Mouse (Mus musculus) frontal cortex, adult 2 months (tissue): ENCODE data around the gene Cdk5rap1. TPM values are rescaled to one million over a fixed set of nuclear protein-coding genes. Genes with fewer than 3 reads are reported as not detected.
A peak's percentile ranks its signal among the peaks of the same experiment; 100 is the strongest.

ENCODE experiments used
- DNase-seq, 2 experiments: peaks; one replicate each; pipeline ENCODE4 v3.0.0; 2022; ENCODE audit warnings: low spot score in 1 of 2; ENCODE audit errors: extremely low spot score in 1 of 2
- polyA plus RNA-seq: library from polyadenylated mRNA; depleted of rRNA; stranded (reverse); fragments of >200 nt; gene quantifications from 2 replicates; pipeline ENCODE4 v1.2.3, GENCODE M21; 2012; rRNA removed

Cdk5rap1 gene
- polyA plus RNA-seq = 13.6 and 19.0 TPM in 2 replicates

GRCm38 (mm10) chr2:154372842-154373500, at the start of gene Cdk5rap1:
TSS of gene Cdk5rap1 (minus strand) at chr2:154373010.
- DNase-seq = no peak

GRCm38 (mm10) chr2:154422181-154422580, 49.4 kb upstream of the Cdk5rap1 start:
- no peak for DNase-seq

GRCm38 (mm10) chr2:154420942-154421731, 48.3 kb upstream of the Cdk5rap1 start:
- DNase-seq = no peak

GRCm38 (mm10) chr2:154419631-154420515, 47.1 kb upstream of the Cdk5rap1 start:
- DNase-seq = no peak

GRCm38 (mm10) chr2:154418001-154418400, 45.2 kb upstream of the Cdk5rap1 start:
- DNase-seq = no peak

- DNase-seq = peak in 1 of 2 experiments; percentile 90
These were observed 44.3 kb upstream of the Cdk5rap1 start for GRCm38 (mm10) chr2:154417107-154417506.

DNA sequence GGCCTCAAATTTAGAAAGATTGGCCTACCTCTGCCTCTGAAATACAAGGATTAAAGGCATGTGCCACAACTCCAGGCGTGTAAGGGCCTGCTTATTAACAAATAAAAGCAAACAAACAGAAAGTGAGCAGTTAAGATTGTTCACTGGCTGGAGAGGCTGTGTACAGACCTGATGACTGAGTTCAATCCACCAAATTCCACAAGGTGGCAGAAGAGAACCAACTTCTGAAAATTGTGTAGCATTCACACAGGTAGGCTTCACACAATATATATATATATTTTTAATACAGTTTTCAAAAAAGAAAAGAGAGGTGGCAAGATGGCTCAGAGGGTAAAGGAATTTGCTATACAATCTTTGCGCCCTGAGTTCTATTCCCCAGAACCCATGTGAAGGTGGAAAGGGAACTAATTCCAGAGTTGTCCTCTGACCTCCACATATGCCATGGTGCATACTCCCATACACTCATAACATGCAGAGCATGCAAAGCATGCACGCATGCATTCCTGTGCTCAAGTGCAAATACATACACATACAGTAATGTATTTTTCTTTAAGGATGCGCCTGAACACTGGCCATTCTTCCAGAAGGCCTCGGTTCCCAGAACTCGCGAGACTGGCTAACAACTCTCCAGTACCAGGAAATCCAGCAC, 39.3 kb upstream of the Cdk5rap1 start:
- peak; percentile 49 to 86 for DNase-seq

GRCm38 (mm10) chr2:154410355-154410754, 37.5 kb upstream of the Cdk5rap1 start:
- peak in 1 of 2 experiments; percentile 76 for DNase-seq

- DNase-seq = peak; percentile 54 to 71
These were observed 35.0 kb upstream of the Cdk5rap1 start, which contains the start of gene Snta1 for GRCm38 (mm10) chr2:154407643-154408445. TSS of gene Snta1 (minus strand) at chr2:154408099.

DNA sequence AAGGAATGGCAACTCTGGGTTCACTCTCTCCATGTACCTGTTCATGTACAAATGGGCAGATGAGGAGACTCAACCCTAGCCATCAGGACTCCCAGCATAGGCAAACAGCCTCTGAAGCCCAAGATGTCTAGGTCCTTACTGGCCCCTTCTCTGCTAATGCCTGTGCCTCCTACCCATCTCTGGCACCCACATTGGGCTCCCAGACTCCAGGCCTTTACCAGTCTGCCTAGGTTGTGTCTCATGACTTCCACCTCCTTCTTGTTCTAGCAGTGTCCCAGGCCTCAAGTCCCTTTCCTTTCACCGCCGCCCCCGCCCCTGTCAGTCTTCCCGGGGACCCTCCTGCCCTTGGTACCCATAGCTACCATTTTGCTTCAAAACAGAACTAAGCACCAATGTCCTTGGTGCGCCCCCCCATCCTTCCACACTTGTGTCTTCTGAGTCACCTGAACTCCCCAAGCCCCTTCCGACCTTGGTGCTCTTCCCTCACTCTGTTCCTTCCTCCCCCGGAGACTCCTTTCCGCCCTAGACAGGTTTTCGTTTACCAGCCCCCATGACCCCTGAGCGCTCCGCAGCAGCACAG, 34.3 kb upstream of the Cdk5rap1 start:
- no peak for DNase-seq

DNA sequence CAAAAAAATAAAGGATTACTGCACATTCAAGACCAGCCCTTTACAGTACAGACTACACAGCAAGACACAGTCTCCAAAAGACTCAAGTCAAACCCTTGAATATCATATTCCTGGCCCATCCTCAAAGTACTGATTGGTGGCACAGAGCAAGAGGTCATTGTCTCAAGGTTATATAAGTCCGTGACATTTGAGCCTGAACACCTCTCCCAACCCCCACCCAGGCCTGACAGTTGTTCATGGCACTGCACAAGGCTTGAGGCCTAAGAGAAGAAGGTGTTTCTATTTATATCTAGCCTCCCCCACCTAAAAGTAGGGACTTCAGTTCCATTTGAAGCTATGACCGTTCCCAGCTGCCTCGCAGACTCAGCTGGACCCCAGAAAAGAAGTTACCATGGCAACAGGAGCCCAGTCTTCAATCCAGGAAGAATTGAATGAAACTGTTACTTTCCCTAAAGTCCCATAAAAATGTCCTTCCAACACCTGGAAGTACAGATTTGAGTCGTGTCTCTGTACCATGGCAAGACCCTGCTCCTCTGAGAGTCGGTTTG, 32.7 kb upstream of the Cdk5rap1 start:
- no peak for DNase-seq

DNA sequence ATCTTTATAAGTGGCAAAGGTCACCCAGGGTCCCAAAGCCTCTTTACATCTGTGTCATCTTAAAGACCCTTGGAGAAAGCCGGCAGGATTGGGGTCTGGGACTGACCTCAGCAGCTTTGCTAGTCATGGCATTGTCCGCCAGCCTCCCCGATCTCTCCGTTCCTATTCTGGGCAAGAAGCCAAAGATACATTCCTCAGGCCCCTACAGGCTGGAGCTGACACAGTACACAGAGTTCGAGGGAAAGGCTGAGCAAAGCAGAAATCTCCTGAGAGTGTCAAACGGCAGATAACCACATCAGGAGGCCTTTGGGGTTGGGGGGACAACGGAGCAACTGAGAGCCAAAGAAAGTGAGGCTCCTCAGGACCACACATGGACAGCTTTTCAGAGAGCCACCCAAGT, 30.0 kb upstream of the Cdk5rap1 start:
- no peak for DNase-seq

DNA sequence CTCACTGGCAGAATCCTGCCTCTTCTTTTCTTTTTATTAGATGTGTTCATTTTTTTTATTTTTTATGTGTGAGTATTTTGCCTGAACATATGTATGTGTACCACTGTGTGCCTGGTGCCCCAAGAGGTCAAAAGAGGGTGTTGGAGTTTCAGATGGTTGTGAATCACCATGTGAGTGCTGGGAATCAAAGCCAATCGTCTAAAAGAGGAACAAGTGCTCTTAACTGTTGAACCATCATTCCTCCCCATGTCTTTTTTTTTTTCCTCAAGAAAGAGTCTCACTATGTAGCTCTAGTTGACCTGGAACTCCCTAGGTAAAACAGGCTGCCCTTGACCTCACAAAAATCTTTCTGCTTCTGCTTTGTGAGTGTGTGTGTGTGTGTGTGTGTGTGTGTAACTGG, 29.2 kb upstream of the Cdk5rap1 start:
- no peak for DNase-seq

GRCm38 (mm10) chr2:154399325-154399724, 26.5 kb upstream of the Cdk5rap1 start:
- no peak for DNase-seq

- DNase-seq = no peak
These were observed 25.5 kb upstream of the Cdk5rap1 start for GRCm38 (mm10) chr2:154398267-154398666.

DNA sequence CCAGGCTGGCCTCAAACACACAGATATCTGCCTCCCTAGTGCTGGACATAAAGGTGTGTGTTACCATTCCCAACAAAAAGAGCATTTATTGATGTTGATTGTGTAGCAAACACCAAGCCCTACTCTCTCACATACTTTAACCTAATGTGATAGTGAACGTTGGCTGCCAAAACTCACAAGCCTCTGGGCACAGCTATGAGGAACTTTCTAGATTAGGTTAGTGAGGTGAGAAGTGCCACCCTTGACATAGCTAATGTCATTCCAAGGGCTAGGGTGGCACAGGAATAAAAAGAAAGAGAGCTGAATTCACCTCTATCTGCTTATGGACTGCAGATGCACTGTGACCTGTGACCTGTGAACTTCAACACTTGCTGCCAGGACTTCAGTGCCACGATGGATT, 23.7 kb upstream of the Cdk5rap1 start:
- no peak for DNase-seq

DNA sequence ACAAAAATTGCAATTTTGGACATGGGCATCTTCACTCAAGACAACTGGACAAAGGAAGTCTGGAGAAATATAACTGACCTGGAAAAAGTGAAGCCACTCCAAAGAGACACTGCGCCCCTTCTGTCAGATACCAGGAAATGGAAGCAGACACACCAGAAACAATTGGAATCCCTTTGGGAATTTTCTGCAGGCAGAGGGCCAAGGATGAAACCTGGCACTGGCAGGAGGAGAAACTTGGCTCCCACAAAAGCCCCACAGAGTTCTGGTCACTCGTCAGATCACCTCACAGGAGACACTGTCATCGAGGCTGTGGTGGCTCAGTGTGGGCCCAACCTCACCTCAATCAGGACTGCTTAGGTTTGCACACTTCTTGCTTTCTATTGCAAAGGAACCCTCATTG, 21.8 kb upstream of the Cdk5rap1 start:
- no peak for DNase-seq

- no peak for DNase-seq
These were observed 17.6 kb upstream of the Cdk5rap1 start for GRCm38 (mm10) chr2:154390180-154390964.
